Mouse (Mus musculus) adrenal gland, postnatal 25 days (tissue): Measurements from ENCODE around the gene Dclk2. TPM values are rescaled to one million over a fixed set of nuclear protein-coding genes. Genes with fewer than 3 reads are reported as not detected.

Source experiments
- DNase-seq: peaks from one replicate; pipeline ENCODE4 v3.0.0; 2021; ENCODE audit warnings: mixed read lengths
- total RNA-seq: library from RNA; stranded (reverse); gene quantifications from 2 replicates; pipeline ENCODE4 v1.2.3, GENCODE M21; 2021

Gene Dclk2
- total RNA-seq, 1 experiment from 2014 or later = 9.6 TPM

DNA sequence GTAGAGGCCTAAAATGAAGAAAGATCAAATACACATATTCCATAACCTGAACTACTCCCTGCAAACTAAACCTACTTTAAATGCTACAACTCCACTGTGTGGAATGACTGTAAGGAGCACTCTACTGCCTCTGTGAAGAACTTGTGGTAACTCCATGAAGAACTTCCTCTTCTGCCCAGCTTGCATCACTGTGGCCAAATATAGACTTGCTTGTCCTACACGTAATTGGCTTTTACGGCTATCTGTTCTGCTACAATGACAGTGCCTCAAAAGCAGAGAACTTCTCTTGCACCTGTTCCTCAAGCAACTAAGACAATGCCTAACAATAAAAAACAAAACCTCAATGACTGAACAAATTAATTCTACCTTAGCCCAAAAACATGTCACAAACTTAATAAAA is 26.2 kb downstream of the Dclk2 start:
- DNase-seq = no peak

DNA sequence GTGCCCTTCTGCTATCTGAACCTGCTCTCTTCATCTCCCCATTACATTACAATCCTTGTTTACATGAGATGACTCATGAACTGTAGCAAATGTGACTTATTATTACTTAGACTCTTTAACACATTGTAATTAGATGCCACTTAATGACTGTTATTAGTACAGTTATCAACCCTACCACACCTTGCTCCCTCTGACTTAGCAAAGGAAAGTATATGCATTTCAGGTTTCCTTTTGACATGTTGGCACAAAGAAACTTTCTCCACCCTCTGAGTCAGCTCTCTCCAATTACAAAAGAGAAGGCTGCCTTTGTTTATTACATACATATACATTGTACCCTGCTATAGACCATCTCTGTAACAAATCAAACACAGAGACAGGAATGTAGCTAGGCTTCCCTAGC is 33.1 kb downstream of the Dclk2 start:
- no peak for DNase-seq

DNA sequence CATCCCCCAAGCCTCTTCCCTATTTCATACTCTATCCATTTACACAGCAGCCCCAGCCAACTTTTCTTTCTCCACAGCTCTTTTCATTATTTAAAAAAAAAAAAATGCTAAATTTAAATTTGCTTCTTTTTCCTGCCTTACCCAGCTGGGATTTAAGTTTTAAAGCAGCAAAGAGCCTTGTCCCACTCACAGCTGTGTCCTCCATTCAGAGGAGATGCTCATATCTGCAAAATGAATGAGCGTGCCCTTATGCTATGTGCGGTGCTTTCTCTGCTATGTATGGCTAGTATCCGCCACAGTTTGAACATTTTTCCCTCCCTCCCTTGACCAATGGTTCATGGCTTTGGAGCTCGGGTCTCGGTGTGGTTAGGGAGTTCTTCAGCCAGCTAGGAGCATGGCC is 35.5 kb downstream of the Dclk2 start:
- no peak for DNase-seq

DNA sequence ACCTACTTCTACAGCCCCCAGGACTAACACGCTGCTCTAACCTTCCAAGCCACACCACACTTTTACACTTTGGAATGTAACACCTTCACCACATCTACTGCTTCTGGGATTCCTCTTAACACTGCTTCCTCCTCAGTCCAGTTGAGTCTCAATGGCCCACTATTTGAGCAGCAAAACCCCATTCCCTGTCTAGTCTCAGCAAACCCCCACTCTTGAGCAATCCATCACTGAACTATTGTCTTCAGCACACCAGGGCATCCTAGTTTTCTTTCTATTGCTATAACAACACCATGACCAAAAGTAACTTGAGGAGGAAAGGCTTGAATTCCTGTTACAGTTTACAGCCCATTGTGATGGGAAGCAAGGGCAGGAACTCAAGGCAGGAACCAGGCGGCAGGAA is 36.2 kb downstream of the Dclk2 start:
- DNase-seq = no peak

DNA sequence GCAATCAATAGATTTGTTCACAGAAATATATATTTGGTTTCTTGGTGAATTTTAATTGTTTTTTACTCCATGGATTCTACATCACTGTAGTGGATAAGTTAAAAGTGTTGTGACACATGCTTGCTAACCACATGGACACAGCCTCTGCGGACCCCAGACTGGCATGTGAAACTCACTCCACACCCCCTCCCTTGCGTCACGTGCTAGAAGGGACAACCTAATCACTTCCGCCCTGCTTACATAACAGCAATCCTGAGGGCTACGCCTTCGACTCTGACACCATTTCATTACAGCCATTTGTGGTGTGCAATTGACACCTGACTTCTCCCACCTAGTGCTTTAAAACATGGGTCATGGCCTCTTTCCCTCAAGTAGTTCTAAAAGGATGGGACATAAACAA is 36.7 kb downstream of the Dclk2 start:
- no peak for DNase-seq

DNA sequence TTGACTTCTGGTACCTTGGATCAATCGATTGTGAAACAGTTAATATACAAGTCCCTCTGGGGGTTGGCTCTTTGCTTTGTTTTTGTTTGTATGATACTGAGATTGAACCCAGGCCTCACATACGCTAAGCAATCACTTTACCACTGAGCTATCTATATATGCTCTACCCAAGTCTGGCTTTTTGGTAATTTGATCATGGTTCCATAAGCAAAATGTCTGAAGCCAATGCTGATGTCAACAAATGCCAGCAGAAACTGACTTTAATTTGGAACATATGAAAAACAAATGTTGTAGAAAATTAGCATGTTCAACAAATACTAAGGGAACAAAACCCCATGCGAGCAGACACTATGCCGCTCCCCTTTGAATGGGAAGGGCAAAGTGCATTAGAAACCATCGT is 44.7 kb downstream of the Dclk2 start:
- DNase-seq = no peak

DNA sequence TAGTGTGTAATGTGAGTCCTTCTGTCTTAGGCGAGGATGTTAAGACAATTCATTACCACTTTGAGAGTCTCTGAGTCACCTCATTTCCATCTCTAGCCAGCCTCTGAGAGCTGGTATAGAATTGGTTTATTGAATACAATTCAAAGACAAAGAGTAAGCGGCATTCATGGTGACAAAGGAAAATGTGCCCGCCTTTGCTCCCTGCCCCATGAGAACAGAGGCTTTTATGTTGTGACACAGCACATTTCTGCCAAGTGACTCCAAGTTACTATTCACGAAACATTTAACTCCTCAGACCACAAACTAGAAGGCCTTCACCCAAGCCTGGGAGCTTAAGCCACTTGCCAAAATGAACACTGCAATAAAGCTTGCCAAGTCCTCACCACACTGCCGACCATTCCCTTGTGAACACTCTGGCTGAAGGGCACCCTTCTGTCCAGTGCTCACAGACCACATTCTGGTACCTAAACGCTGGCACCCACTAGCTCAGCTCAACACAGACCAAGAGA is 47.5 kb downstream of the Dclk2 start:
- no peak for DNase-seq

DNA sequence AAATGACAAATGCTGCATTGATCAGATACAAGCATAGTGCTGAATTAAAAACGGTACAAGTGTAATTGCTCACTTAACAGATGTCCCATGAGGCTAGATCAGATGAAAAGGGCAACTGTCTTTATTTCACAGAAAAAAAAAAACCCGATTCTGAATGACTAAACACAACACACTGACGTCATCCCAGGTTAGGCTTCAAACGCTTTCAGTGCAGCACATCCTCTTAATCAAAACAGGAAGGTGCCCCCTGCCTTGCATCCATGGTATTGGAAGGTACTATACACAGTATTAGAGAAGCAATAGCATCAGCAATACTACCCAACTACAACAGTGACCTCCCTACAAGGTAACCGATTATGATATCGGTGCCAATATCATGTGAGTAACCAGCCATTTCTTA is 49.7 kb downstream of the Dclk2 start:
- DNase-seq = no peak

DNA sequence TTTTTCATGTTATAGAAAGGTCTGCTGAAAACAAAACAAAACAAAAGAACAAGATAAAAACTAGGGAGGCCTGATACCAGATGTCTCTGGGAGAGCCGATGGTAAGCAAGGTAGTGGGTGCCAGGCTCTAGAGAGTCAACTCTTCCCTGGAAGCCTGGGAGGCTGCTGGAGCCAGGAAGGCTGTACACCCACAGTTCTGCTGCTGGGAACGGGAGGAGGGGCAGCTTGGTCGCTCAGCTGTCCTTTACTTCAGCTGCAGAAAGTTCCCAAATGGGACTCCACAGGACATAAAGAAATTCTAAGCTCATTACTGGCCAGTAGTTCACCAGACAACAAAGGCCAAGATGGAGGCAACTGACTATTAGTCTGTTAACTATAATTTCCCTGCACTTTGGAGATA is 50.2 kb downstream of the Dclk2 start:
- DNase-seq = no peak

DNA sequence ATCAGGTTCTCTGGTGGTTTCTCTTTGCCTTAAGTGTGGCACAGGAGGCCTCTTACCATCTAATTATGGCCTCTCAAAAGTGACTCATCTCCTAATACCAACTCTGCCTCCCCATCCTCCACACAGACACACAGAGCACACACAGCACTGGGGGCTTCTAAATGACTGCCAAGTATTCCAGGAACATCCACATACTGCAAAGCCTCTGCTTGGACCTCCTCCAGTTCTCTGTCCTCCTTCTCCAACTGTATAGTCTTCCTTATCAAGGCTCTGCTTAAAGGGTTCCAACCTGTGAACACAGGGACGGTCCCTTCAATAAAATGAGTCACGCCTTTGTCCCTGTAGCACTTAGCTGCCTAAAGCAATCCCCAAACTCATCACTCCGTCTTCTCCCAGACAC is 51.9 kb downstream of the Dclk2 start:
- DNase-seq = no peak

DNA sequence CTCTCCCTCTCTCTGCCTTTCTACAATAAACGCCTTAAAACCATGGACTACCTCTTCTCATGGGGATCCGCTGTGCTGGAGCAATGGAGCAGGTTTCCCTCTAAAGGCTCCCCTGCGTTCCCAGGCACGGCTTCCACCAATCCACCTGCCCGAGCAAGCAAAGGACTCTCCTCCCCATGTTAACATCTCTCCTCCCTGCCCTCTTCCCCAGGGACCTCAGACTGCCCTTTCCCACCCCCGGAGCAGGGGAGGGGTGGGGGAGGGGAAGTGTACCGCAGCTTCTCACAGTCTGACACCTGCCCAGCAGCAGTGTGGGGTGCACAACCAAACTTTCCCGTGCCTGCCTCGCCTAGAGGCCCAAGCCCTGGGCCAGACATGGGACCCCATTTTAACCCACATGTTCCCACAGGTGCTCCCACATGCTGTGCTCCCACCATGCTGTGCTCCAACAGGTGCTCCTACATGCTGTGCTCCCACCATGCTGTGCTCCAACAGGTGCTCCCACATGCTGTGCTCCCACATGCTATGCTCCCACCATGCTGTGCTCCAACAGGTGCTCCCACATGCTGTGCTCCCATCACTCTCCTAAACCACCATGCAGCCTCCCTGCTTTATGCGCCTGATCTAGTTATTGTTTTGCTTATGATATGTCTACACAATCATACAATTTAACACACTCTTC is 57.2 kb downstream of the Dclk2 start:
- no peak for DNase-seq

DNA sequence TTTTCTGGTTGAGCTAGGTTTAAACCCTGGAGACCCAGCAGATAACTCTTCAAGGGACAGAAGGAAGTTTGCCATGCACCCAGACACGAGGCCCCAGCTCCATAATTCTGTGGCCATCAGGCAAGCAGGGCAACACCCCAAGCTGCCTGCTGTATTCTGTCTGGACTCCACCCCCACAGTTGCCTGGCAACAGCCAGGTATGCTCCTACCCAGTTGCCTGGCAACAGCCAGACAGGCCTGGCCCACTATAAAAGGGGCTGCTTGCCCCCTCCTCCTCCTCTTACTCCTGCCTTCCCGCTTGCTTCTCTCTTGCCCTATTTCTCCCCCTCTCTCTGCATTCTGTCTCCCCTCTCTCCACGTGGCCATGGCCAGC is 57.7 kb downstream of the Dclk2 start:
- no peak for DNase-seq

DNA sequence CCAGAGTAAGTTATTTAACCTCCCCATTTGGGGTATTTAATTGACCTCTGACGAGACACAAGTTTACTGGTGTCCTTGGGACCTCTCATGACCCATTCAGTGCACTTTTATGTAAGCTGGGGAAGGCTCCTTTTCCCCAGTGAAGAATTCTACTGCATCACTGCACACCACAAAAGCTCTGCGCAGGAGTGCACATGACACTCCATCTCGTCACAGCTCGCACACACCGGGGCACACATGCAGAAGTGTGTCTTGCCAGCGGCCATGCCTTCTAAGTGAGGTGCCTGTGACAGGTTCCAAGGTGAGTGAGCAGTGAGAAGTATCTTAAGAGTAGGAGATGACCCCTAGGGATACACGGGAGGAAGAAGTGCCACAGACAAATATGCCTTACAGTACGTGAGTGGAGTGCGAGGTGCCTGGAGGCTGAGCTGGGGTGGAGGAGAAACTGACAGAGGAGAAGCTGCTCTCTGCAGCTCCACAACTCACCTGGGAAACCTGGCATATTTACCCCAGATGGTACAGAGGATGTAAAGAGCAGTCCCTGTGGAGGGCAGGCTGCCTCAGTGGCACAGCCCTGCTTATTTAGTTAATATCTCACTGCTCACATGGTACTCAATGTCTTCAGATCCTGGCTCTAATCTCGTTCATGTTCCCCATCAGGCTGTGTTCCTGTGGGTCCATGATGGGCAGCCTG is 58.3 kb downstream of the Dclk2 start:
- DNase-seq = no peak

DNA sequence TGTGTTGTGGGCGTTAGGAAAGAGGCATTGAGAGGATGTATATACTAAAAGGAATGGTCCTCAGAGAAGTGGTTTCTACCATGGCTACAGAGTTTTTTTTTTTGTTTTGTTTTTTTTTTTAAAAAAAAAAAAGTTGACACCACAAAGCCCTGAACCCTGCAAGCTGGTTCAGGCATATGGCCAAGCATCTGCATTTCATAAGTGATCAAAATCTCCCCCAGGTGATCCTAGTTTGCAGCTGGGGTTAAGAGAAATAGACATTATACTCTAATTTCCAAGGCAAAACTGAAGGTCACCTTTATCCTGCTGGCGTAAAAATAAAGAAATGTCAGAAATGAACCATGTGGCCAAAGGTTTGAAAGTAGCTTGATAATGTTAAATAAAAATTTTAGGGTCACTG is 60.9 kb downstream of the Dclk2 start:
- DNase-seq = no peak

DNA sequence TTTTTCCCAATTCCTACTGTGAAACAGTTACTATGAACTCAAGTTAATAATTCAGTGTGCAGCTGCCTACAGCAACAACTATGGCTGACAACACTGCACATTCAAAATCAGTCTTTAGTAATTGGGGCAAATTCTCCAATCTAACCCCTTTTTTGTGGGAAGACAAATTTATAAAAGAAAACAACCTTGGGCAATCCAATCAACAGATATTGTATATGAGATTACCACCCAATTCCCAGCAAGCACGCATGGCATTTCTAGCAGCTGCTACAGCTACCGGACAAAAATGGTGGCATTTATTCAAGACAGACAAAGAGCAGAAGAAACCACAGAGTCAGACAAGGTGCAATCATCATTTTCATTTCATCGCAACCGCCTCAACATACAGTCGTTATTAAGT is 62.0 kb downstream of the Dclk2 start:
- no peak for DNase-seq

DNA sequence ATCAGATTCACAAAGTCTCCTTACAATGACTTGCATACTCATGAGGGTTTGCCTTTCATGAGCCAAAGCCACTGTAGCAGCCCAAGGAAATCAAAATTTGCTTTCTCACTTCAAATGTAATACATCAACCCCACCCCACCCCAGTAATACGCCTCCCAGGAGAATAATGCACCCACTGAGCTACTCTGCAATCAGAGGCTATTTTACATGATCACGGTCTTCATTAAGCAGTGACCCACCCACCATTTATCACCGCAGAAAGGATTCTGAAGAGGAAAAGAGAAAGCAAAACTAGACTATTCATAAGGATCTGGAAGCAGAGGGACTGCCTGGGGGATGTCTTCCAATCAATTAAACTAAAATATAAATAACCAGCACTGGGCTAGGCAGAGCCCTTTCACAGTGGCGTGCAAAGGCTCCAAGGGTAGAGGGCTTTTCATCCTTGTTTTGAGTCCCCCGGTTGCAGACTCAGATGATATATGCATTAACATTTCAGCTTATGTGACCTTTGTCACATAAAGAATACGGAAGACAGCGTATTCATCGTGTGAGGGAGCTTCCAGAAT is 62.7 kb downstream of the Dclk2 start:
- DNase-seq = no peak

DNA sequence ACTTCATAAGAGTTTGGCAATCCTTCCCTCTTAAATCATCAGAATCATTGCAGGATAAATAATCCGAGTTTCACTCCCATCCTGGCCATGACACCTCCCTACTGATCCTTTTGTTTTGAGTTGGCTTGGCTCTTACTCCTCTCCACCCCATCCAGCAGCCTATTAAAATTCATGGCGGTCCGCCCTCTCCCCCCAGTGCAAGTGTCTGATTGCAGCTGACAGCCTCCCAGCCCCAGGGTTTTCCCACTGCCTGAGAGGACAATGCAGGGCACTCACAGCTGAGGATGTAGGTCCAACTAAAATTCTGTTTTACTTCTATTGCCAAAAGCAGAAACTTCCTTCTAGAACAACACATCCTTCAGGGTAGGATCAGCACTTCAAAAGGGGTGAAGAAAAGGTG is 67.8 kb downstream of the Dclk2 start:
- DNase-seq = no peak

DNA sequence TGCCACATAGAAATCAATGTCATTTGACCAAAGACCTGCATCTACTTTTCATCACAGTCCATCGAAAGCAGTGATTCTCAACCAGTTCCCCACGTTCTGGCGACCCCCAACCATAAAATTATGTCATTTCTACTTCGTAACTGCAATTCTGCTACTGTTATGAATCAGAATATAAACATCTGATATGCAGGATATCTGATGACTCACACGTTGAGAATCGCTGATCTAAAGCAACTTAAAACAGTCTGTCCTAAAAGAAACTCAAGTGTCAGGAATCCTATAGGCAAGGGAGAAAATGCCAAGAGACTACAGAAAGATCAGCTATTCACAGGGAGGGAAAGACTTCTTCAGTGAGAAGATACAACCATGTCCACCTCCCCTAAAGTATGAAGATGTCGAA is 69.5 kb downstream of the Dclk2 start:
- DNase-seq = no peak

DNA sequence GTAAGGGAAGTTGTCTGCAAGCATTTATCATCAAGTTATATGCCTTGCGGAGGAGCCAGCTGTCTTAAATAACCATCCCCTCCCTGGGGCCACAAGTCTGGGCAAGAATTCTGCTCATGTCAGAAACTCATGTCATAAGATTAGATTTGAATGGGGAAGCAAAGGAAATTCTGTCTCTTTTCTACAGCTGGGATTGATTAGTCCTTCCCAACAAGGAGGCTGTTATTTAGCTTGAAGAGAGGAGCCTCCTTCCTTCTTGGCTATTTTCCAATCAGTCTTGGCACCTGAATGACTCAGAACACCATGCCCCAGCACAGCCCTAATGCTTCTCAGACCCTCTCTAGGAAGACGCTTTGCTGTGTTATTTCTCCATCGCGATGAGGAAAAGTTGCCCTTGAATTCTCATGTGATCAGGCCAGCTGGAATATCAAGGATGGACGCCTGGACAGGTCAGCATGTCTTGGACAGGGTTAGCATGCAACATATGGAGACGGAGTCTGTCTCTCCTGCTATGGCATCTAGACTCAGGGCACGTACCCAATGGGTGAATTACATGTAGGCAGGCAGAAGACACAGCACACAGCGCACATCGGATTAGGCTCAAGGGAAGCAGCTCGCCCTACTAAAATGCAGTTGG is 70.1 kb downstream of the Dclk2 start:
- no peak for DNase-seq

DNA sequence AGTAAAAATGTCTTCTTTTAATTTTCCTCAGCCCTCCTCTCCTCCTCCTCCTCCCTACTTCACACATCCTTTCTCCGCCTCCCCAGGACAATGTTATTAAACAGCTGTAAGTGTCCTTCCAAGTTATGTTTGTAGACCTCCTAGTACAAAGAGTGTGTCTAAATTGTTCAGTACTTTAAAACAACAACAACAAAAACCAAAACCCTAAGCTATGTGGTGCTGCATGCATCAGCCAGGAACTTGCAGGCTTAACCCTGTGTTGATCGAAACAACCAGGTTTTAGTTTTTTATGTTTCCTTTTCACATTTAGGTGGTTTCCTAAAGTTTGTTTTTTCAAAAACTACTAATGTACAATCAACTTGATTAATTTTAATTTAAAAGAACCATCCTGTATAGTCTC is 71.3 kb downstream of the Dclk2 start:
- DNase-seq = no peak

DNA sequence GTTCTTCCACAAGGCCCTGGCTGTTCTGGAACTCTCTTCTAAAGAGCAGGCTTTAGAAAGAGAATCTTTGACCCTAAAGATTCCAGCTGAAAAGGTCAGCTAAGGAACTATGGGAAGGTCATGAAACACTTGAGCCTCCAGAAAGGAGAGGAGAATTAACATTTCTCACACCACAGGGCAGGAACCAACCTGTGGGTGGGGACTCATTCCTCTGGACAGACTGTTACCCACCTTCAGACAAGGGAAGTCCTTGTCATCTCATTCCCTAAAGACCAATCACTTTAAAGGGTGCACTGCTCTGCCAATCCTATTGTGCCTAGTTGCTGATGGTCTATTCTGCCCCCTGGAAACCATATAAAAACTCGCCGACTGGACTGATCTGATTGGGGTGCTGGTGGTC is 73.1 kb downstream of the Dclk2 start:
- DNase-seq = no peak

DNA sequence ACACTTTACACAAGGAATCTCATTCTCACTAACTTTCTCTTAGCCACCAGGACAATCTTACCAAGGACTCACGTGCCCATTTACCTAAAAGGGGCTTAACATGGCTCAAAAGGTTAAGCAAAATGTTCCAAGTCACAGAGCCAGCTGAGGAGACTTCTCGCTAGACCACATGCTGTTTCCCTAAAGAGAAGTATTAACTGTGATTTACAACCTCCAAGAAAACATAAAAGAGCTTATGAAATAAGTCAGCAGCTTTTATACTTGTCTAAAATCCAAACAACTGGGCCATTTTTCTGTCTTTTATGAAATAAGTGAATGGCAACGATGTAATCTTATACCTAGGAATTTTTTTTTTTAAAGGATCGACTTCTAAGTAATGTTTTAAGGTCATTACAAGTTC is 74.6 kb downstream of the Dclk2 start:
- no peak for DNase-seq

DNA sequence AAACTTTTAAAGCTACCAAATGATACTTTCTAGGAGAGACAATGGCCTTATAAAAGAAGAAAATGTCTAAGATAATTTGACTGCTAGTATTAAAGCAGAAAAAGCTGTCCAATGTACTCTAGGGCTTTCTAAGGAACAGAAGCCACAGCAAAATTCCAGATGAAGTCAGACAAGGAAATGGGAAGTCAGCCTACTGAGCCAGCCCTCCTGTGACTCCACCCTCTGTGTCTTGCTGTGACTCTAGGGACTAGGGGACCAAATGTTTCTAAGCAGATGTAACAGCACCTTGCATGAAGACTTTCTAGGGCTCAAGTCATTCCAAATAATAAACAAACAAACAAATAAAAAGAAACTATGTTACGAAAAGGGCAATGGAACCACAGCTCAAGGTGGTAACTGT is 75.1 kb downstream of the Dclk2 start:
- no peak for DNase-seq
